8 mouse cellular contexts compared by ENCODE assay signal in the genomic region with DNA sequence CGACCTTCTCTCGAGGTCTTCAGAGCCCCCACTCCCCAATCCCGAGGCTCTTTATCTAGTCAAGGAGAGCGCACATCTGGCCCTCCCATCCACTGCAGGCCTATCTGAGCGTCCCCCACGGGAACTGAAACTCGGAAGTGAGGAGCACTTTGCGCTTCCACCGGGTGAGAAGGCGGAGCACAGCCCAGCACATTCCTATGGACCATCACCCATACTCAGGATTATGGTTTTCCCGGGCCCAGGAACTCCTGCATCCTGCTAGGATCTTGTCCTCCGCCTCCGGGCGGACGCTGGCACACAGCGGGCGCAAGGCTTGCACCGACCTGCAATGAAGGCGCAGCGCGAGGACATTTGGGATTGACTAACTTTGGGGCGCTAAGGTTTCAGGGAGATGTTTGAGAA. TPM values are rescaled to one million over a fixed set of nuclear protein-coding genes. Genes with fewer than 3 reads are reported as not detected.
DNase-seq lines count a peak whose midpoint lies in the region; ATAC-seq lines count a peak whose summit lies in the region.

No protein-coding gene starts in this region.

- H3K27me3 ChIP-seq in forebrain, embryonic 12.5 days = peaks cover 46% of the 10 kb centered on the region
- peaks cover 12% of the 10 kb centered on the region for H3K27me3 ChIP-seq in intestine, embryonic 16.5 days (replicated peaks; ENCODE audit: control insufficient read depth, insufficient read depth, low read length)
- peaks cover 52% of the 10 kb centered on the region for H3K27me3 ChIP-seq in midbrain, embryonic 12.5 days

- WGBS in forebrain, embryonic 12.5 days = 2% methylated on average over 22 of the region's 22 CpGs
- WGBS in intestine, embryonic 16.5 days = under 1% methylated on average over 22 of the region's 22 CpGs
- 1% methylated on average over 22 of the region's 22 CpGs for WGBS in midbrain, embryonic 12.5 days

- H3K9ac ChIP-seq in forebrain, embryonic 12.5 days = peak overlapping the region; percentile 48
- H3K9ac ChIP-seq in intestine, embryonic 16.5 days (ENCODE audit: low read depth, low read length) = peak overlapping the region; percentile 64
- peak overlapping the region; percentile 38; the same call in 1 of the 2 replicates for H3K9ac ChIP-seq in midbrain, embryonic 12.5 days (replicated peaks)

- no peaks in the 10 kb centered on the region for H3K9me3 ChIP-seq in forebrain, embryonic 12.5 days
- H3K9me3 ChIP-seq in intestine, embryonic 16.5 days (ENCODE audit: control insufficient read depth, low read length) = no peaks in the 10 kb centered on the region
- no peaks in the 10 kb centered on the region for H3K9me3 ChIP-seq in midbrain, embryonic 12.5 days

- H3K27ac ChIP-seq in forebrain, embryonic 12.5 days = peak overlapping the region; percentile 74
- peak overlapping the region; percentile 58; the same call in 1 of the 2 replicates for H3K27ac ChIP-seq in intestine, embryonic 16.5 days (ENCODE audit: low read length)
- H3K27ac ChIP-seq in midbrain, embryonic 12.5 days (replicated peaks) = peak overlapping the region; percentile 47

- peak; percentile 19 to 21 for DNase-seq in monocyte, adult 2 months (ENCODE audit: low read depth in 1 of 2, low spot score in 2 of 2)
- no peak for DNase-seq in layer of hippocampus, postnatal 25 days (ENCODE audit: extremely low spot score in 1 of 2, low spot score in 1 of 2)
- no peak for DNase-seq in right cerebral cortex, postnatal 14 days

- H3K36me3 ChIP-seq in forebrain, embryonic 12.5 days (replicated peaks) = no peaks in the 10 kb centered on the region
- no peaks in the 10 kb centered on the region for H3K36me3 ChIP-seq in intestine, embryonic 16.5 days (ENCODE audit: control insufficient read depth, insufficient read depth, low read length)
- H3K36me3 ChIP-seq in midbrain, embryonic 12.5 days = no peaks in the 10 kb centered on the region

- peaks cover 35% of the 10 kb centered on the region for H3K4me1 ChIP-seq in forebrain, embryonic 12.5 days
- H3K4me1 ChIP-seq in intestine, embryonic 16.5 days (ENCODE audit: control insufficient read depth, insufficient read depth, low read length) = peaks cover 14% of the 10 kb centered on the region
- H3K4me1 ChIP-seq in midbrain, embryonic 12.5 days = peaks cover 28% of the 10 kb centered on the region

- no peak for ATAC-seq in monocyte, adult 5-6 weeks (replicated peaks; ENCODE audit: insufficient number of reproducible peaks, low FRiP score, low TSS enrichment, poor library complexity, severe bottlenecking)
- ATAC-seq in forebrain, embryonic 12.5 days (ENCODE audit: low FRiP score) = peak; percentile 42
- ATAC-seq in intestine, embryonic 16.5 days = peak; percentile 61
- ATAC-seq in midbrain, embryonic 12.5 days (ENCODE audit: low FRiP score, low read depth) = peak; percentile 21; the same call in 1 of the 2 replicates
- ATAC-seq in erythroid progenitor cell, adult 5-6 weeks (replicated peaks; ENCODE audit: low FRiP score, poor library complexity, severe bottlenecking) = no peak

- H3K4me3 ChIP-seq in forebrain, embryonic 12.5 days (replicated peaks) = peak overlapping the region; percentile 70
- peak overlapping the region; percentile 52 for H3K4me3 ChIP-seq in intestine, embryonic 16.5 days (ENCODE audit: low read length)
- peak overlapping the region; percentile 72 for H3K4me3 ChIP-seq in midbrain, embryonic 12.5 days

- peak overlapping the region; percentile 99 for H3K4me2 ChIP-seq in forebrain, embryonic 12.5 days
- H3K4me2 ChIP-seq in intestine, embryonic 16.5 days (ENCODE audit: low read depth, low read length) = peak overlapping the region; percentile 100
- H3K4me2 ChIP-seq in midbrain, embryonic 12.5 days (replicated peaks) = peak overlapping the region; percentile 100

RNA-seq across cellular contexts. Expression of gene Cyp46a1, which starts 0.7 kb away (rescaled TPM):
- total RNA-seq in monocyte, adult 5-6 weeks (2017) = not detected in 3 replicates
- 24.4 and 24.6 TPM in 2 replicates for polyA plus RNA-seq in forebrain, embryonic 12.5 days (2016; fragmentation: Nextera tagmentation; extraction: Ambion mirVana)
- polyA plus RNA-seq in intestine, embryonic 16.5 days (2015; fragmentation: Nextera tagmentation; extraction: Ambion mirVana) = 3.8 and 4.6 TPM in 2 replicates
- polyA plus RNA-seq in midbrain, embryonic 12.5 days (2016; fragmentation: Nextera tagmentation; extraction: Ambion mirVana) = 21.8 and 24.1 TPM in 2 replicates
- total RNA-seq in erythroid progenitor cell, adult 5-6 weeks (2015; ENCODE audit: low replicate concordance) = not detected in 2 replicates
- not detected in 2 replicates for total RNA-seq in erythroid progenitor cell, adult 5-6 weeks (2017; ENCODE audit: low replicate concordance)
- 100 to 1,000 TPM; 172 to 174 TPM for total RNA-seq in layer of hippocampus, postnatal 25 days (2021)

RNA-seq across cellular contexts. Expression of gene Hhipl1, which starts 27.4 kb away (rescaled TPM):
- not detected in 3 replicates for total RNA-seq in monocyte, adult 5-6 weeks (2017)
- polyA plus RNA-seq in forebrain, embryonic 12.5 days (2016; fragmentation: Nextera tagmentation; extraction: Ambion mirVana) = 3.3 and 3.5 TPM in 2 replicates
- 0.43 and 0.53 TPM in 2 replicates for polyA plus RNA-seq in intestine, embryonic 16.5 days (2015; fragmentation: Nextera tagmentation; extraction: Ambion mirVana)
- polyA plus RNA-seq in midbrain, embryonic 12.5 days (2016; fragmentation: Nextera tagmentation; extraction: Ambion mirVana) = 5.0 and 6.2 TPM in 2 replicates
- not detected in 2 replicates for total RNA-seq in erythroid progenitor cell, adult 5-6 weeks (2015; ENCODE audit: low replicate concordance)
- total RNA-seq in erythroid progenitor cell, adult 5-6 weeks (2017; ENCODE audit: low replicate concordance) = not detected in 2 replicates
- 1 to 10 TPM; 5.0 to 5.1 TPM for total RNA-seq in layer of hippocampus, postnatal 25 days (2021)

RNA-seq across cellular contexts. Expression of gene Eml1, which starts 37.3 kb away (rescaled TPM):
- not detected in 3 replicates for total RNA-seq in monocyte, adult 5-6 weeks (2017)
- 82.4 and 83.0 TPM in 2 replicates for polyA plus RNA-seq in forebrain, embryonic 12.5 days (2016; fragmentation: Nextera tagmentation; extraction: Ambion mirVana)
- polyA plus RNA-seq in intestine, embryonic 16.5 days (2015; fragmentation: Nextera tagmentation; extraction: Ambion mirVana) = 63.7 and 67.4 TPM in 2 replicates
- 89.4 and 93.0 TPM in 2 replicates for polyA plus RNA-seq in midbrain, embryonic 12.5 days (2016; fragmentation: Nextera tagmentation; extraction: Ambion mirVana)
- total RNA-seq in erythroid progenitor cell, adult 5-6 weeks (2015; ENCODE audit: low replicate concordance) = not detected in 2 replicates
- total RNA-seq in erythroid progenitor cell, adult 5-6 weeks (2017; ENCODE audit: low replicate concordance) = not detected in 2 replicates
- 10 to 100 TPM; 48.3 to 49.7 TPM for total RNA-seq in layer of hippocampus, postnatal 25 days (2021)

RNA-seq across cellular contexts. Expression of gene Ccdc85c, which starts 58.3 kb away (rescaled TPM):
- total RNA-seq in monocyte, adult 5-6 weeks (2017) = 0.32 to 1.4 TPM in 2 of 3 replicates, not detected in the other
- polyA plus RNA-seq in forebrain, embryonic 12.5 days (2016; fragmentation: Nextera tagmentation; extraction: Ambion mirVana) = 10.7 and 14.7 TPM in 2 replicates
- polyA plus RNA-seq in intestine, embryonic 16.5 days (2015; fragmentation: Nextera tagmentation; extraction: Ambion mirVana) = 4.8 and 7.1 TPM in 2 replicates
- polyA plus RNA-seq in midbrain, embryonic 12.5 days (2016; fragmentation: Nextera tagmentation; extraction: Ambion mirVana) = 17.0 and 21.6 TPM in 2 replicates
- total RNA-seq in erythroid progenitor cell, adult 5-6 weeks (2015; ENCODE audit: low replicate concordance) = not detected in 2 replicates
- total RNA-seq in erythroid progenitor cell, adult 5-6 weeks (2017; ENCODE audit: low replicate concordance) = 0.64 and 6.3 TPM in 2 replicates
- 10 to 100 TPM; 66.6 to 71.3 TPM for total RNA-seq in layer of hippocampus, postnatal 25 days (2021)

Comparison
In these comparisons a context has a peak if more than half of its experiments do, and no peak if none do; other contexts are left out.
1. DNase-seq: peak in monocyte, adult 2 months (2 of 2); none in layer of hippocampus, postnatal 25 days (0 of 2) and right cerebral cortex, postnatal 14 days (single experiment).
2. ATAC-seq: peak in forebrain, embryonic 12.5 days (single experiment), intestine, embryonic 16.5 days (single experiment) and midbrain, embryonic 12.5 days (single experiment); none in monocyte, adult 5-6 weeks (single experiment) and erythroid progenitor cell, adult 5-6 weeks (single experiment).
3. RNA of gene Cyp46a1, which starts 0.7 kb away (total RNA-seq): 172 to 174 TPM in layer of hippocampus, postnatal 25 days; not detected in monocyte, adult 5-6 weeks and not detected in erythroid progenitor cell, adult 5-6 weeks; every median in the first group is over 100 times any median in the second.
4. RNA of gene Eml1, which starts 37.3 kb away (total RNA-seq): 48.3 to 49.7 TPM in layer of hippocampus, postnatal 25 days; not detected in monocyte, adult 5-6 weeks and not detected in erythroid progenitor cell, adult 5-6 weeks; every median in the first group is over 10 times any median in the second.
5. Peak in every context shown above with its lines, with median percentiles within 50 percentile points of each other: H3K27ac ChIP-seq, H3K4me2 ChIP-seq, H3K4me3 ChIP-seq and H3K9ac ChIP-seq.